Mouse (Mus musculus) embryonic facial prominence, embryonic 13.5 days (tissue): ENCODE measurements at regions not wholly inside any gene's neighbourhood (a gene's known extent, or its start where the extent isn't known, plus 50 kb on each side); places are given as distances from the start of the nearest gene placed in this dataset.

Source experiments
- ATAC-seq: fragments of 200-750 bp; cut with Nextera tagmentation; 2 replicates; pipeline ENCODE4 v1.8.0; 2017; ENCODE audit warnings: low read depth; ENCODE audit not compliant: insufficient number of reproducible peaks, insufficient read depth, low FRiP score, low TSS enrichment
- H3K27ac ChIP-seq: fragments of 300-500 bp; sonication (generic); 2 replicates; pipeline ENCODE4 v1.5.1; 2015; ENCODE audit warnings: moderate library complexity, mild to moderate bottlenecking, inconsistent platforms
- H3K27me3 ChIP-seq: fragments of 300-500 bp; sonication (generic); 2 replicates; pipeline ENCODE4 v1.6.1; 2015; ENCODE audit warnings: mild to moderate bottlenecking, inconsistent platforms
- H3K36me3 ChIP-seq: fragments of 300-500 bp; sonication (generic); 2 replicates; pipeline ENCODE4 v1.6.1; 2015; ENCODE audit warnings: mild to moderate bottlenecking, inconsistent platforms
- H3K4me1 ChIP-seq: fragments of 300-500 bp; sonication (generic); 2 replicates; pipeline ENCODE4 v1.6.1; 2015; ENCODE audit warnings: inconsistent platforms
- H3K4me2 ChIP-seq: fragments of 300-500 bp; sonication (generic); 2 replicates; pipeline ENCODE4 v1.6.1; 2015; ENCODE audit warnings: moderate library complexity, mild to moderate bottlenecking, inconsistent platforms
- H3K4me3 ChIP-seq: fragments of 300-500 bp; sonication (generic); 2 replicates; pipeline ENCODE4 v1.5.1; 2015; ENCODE audit warnings: mild to moderate bottlenecking, inconsistent platforms
- H3K9ac ChIP-seq: fragments of 300-500 bp; sonication (generic); 2 replicates; pipeline ENCODE4 v1.6.1; 2015; ENCODE audit warnings: mild to moderate bottlenecking, inconsistent platforms
- H3K9me3 ChIP-seq: fragments of 300-500 bp; sonication (generic); 2 replicates; pipeline ENCODE4 v1.6.1; 2016; ENCODE audit warnings: inconsistent platforms
- WGBS: fragments of 180-500 bp; shearing (Covaris S2); methylation state at CpG from one replicate; pipeline ENCODE4 v1.1.7; 2015; ENCODE audit warnings: mixed read lengths; 5-methylcytosine and 5-hydroxymethylcytosine counted together

DNA sequence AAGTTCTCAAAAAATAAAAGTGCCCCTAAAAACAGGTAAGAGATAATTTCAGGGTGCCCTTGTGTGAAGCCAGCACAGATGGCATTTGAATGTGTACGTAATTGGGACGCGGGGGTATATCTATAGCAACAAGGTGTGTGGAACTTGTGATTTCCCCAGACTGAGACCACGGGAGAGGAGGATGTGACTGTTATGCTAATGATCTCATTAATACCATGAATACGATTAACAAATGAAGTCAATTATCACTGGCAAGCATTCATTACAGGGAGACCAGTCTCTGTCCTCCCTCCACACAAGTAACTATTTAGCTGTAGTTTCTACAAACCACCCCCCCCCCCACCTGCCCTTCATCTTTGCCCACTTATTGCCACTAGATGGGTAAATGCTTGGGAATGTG is 112.9 kb downstream of the Atp23 start:
- WGBS = 89% methylated on average over 5 of the region's 5 CpGs
- no peak for ATAC-seq
- Histone ChIP-seq H3K36me3 (no peaks in the 10 kb centered on the region), H3K27ac (no peak overlapping the region), H3K9ac (no peak overlapping the region), H3K4me1 (0 out of 2 replicates have a peak, but pooled peaks cover 3% of the 10 kb centered on the region), H3K4me2 (no peak overlapping the region), H3K27me3 (no peaks in the 10 kb centered on the region), H3K4me3 (no peak overlapping the region), H3K9me3 (no peaks in the 10 kb centered on the region)

DNA sequence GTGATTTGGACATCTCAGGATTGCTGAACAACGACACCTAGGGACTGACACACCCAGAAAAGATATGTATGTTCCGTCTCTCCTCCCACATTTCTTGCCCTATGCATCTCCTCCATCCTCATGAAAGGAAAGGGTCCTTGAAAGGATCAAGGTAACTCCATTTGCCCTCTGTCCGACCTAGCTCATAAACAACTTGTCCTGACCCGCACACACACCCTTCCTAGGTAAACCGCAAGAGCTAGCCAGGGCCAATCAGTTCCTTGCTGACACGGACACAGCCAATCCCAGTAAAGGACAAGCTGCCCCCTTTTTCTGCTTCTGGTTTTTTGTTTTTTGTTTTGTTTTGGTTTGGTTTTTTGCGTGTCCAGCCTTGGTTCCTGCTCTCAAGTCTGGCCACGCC is 118.0 kb downstream of the Atp23 start:
- ATAC-seq = no peak
- H3K4me1 ChIP-seq = no peaks in the 10 kb centered on the region
- no peak overlapping the region for H3K4me3 ChIP-seq
- no peak overlapping the region for H3K4me2 ChIP-seq
- no peaks in the 10 kb centered on the region for H3K36me3 ChIP-seq
- no peak overlapping the region for H3K9ac ChIP-seq
- no peaks in the 10 kb centered on the region for H3K9me3 ChIP-seq
- no peaks in the 10 kb centered on the region for H3K27me3 ChIP-seq
- H3K27ac ChIP-seq = no peak overlapping the region
- WGBS = 88% methylated on average over 8 of the region's 8 CpGs

DNA sequence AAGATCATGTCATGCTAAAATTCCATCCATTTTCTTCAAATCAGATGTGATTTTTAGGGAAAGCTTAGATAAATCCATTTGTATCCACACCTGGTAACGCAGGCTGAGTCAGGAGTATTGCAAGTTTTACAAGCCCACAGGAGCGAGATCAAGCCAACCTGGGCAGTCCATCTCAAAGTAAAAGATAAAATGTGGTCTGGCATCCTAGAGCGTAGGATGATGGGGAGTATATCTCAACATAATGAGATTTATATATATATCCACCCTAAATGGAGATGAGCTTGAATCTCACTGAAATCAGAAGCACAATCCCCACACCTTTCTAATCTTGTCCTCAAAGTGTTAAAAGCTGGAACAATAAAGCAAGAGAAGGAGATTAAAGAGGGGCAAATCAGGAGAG is 124.6 kb downstream of the Atp23 start:
- no peak overlapping the region for H3K27ac ChIP-seq
- H3K36me3 ChIP-seq = no peaks in the 10 kb centered on the region
- 79% methylated on average over 3 of the region's 3 CpGs for WGBS
- ATAC-seq = no peak
- H3K27me3 ChIP-seq = no peaks in the 10 kb centered on the region
- no peaks in the 10 kb centered on the region for H3K9me3 ChIP-seq
- H3K4me3 ChIP-seq = no peak overlapping the region
- H3K9ac ChIP-seq = no peak overlapping the region
- H3K4me2 ChIP-seq = no peak overlapping the region
- peaks cover 10% of the 10 kb centered on the region; the same call in 1 of the 2 replicates for H3K4me1 ChIP-seq

DNA sequence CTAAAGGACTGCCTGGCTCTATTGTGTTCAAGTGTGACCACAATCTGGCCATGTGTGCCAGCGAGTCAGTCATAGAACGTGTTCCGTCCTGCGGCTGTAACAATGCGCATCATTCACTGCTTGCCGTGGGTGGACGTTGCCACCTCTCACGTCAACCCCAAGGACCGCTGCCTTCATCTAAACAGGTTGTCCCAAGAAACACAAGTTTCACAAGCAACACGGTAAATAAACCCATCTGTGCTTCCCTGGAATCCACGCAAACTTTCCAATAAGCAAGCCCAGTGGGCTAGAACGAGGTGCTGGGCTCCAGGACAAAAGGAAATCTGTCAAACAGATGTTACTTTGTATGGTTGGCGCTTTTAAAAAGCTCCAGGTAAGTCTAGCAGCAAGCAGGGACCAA is 125.2 kb downstream of the Atp23 start:
- Histone ChIP-seq H3K9ac (no peak overlapping the region), H3K4me1 (peaks cover 10% of the 10 kb centered on the region; the same call in 1 of the 2 replicates), H3K9me3 (no peaks in the 10 kb centered on the region), H3K36me3 (no peaks in the 10 kb centered on the region), H3K27me3 (no peaks in the 10 kb centered on the region), H3K27ac (peak overlapping the region; percentile 23; the same call in 1 of the 2 replicates), H3K4me3 (no peak overlapping the region), H3K4me2 (no peak overlapping the region)
- no peak for ATAC-seq
- WGBS = 67% methylated on average over 13 of the region's 13 CpGs

DNA sequence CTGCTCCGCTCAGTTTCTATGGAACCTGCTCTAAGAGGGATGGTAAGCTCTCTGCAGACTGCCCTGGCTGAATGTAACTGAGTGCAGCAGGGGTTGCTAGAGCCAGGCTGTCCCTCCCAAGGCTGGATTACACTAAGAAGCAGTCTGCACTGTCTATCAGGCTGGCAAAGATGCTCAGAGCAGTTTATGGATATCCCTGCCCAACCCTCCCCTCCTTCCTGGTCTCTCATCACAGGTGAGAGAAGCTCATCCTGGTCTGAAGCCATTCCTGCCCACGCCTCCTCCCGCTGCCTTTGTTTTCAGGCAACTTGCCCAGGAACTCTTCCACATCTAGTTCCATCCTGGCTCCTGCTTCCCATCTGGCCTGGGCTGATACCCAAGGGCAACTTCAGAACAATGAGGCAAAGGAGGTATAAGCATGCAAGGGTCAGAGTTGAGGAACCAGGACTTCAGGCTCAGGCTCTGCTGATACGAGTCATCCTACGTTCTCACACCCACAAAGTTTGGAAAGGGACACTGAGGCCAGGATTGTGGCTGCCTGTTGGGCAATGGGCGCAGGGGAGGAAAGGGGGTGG is 130.6 kb downstream of the Atp23 start:
- H3K4me3 ChIP-seq = no peak overlapping the region
- H3K27ac ChIP-seq = no peak overlapping the region
- 85% methylated on average over 6 of the region's 6 CpGs for WGBS
- no peaks in the 10 kb centered on the region for H3K27me3 ChIP-seq
- no peaks in the 10 kb centered on the region for H3K36me3 ChIP-seq
- H3K4me1 ChIP-seq = peaks cover 6% of the 10 kb centered on the region; the same call in 1 of the 2 replicates
- no peak for ATAC-seq
- no peak overlapping the region for H3K9ac ChIP-seq
- H3K9me3 ChIP-seq = no peaks in the 10 kb centered on the region
- H3K4me2 ChIP-seq = no peak overlapping the region

DNA sequence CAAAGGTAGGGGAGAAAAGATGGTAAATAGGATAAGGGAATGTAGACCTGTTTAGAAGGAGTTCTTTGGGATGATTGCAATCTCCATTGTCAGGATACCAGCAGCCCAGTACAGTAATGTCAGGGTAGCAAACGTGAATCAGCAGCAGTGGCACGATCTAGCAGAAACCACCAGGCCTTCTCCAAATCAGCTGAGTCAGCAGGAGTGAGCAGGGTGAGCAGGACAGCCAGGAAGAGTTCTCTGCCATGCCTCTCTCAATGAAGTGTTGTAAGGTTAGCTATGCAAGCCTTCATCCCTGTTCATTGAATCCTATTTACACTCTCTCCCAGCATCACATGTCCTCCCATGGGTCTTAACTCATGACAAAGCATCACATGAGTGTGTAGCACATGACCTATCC is 135.5 kb downstream of the Atp23 start:
- no peaks in the 10 kb centered on the region for H3K27me3 ChIP-seq

DNA sequence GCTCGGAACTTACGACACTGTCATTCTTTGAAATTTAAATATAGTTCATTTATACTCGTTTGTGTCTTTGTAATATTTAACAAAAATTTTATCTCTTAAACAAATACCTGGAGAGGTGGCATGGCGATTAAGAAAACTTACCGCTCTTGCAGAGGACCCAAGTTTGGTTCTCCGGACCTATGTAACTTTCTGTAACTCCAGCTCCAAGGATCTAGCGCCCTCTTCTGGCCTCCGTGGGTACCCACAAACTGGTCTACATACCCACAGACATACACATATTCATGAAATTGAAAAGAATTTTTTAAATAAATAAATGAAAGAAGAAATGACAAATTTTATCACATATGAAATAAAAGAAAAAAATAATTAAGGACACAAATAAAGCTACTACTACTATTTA is 136.4 kb downstream of the Atp23 start:
- Histone ChIP-seq H3K9ac (no peak overlapping the region), H3K27me3 (no peaks in the 10 kb centered on the region), H3K9me3 (no peaks in the 10 kb centered on the region), H3K4me1 (no peaks in the 10 kb centered on the region), H3K4me2 (no peak overlapping the region), H3K27ac (no peak overlapping the region), H3K36me3 (no peaks in the 10 kb centered on the region), H3K4me3 (no peak overlapping the region)
- no peak for ATAC-seq
- 72% methylated on average over 8 of the region's 8 CpGs for WGBS

More for the DNA sequence above, 135.5 kb downstream of the Atp23 start:
- H3K4me2 ChIP-seq = no peak overlapping the region
- no peak for ATAC-seq
- no peak overlapping the region for H3K4me3 ChIP-seq
- WGBS = 73% methylated on average over 2 of the region's 2 CpGs
- H3K36me3 ChIP-seq = no peaks in the 10 kb centered on the region
- no peaks in the 10 kb centered on the region for H3K9me3 ChIP-seq
- no peak overlapping the region for H3K27ac ChIP-seq
- H3K4me1 ChIP-seq = no peaks in the 10 kb centered on the region
- no peak overlapping the region for H3K9ac ChIP-seq

DNA sequence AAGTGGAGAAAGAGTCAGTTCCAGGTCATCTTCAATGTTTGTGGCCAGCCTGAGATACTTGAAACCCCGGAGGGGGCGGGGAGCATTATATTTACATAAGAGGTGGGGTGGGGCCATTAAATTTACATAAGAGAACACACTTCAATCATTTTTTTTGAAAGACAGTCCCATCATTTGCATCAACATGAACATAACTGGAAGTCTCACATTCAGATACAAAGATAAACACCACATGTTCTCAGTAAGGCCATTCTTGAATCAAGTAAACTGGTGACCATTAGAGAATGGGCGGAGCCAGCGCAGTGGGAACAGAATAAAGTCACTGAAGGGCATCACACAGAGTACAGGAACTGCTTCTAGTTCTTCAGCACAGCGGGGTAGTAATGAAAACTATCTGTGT is 137.2 kb downstream of the Atp23 start:
- Histone ChIP-seq H3K27ac (no peak overlapping the region), H3K36me3 (no peaks in the 10 kb centered on the region), H3K27me3 (no peaks in the 10 kb centered on the region), H3K9me3 (no peaks in the 10 kb centered on the region), H3K4me2 (no peak overlapping the region), H3K4me3 (no peak overlapping the region), H3K4me1 (no peaks in the 10 kb centered on the region), H3K9ac (no peak overlapping the region)
- 73% methylated on average over 5 of the region's 5 CpGs for WGBS
- no peak for ATAC-seq

DNA sequence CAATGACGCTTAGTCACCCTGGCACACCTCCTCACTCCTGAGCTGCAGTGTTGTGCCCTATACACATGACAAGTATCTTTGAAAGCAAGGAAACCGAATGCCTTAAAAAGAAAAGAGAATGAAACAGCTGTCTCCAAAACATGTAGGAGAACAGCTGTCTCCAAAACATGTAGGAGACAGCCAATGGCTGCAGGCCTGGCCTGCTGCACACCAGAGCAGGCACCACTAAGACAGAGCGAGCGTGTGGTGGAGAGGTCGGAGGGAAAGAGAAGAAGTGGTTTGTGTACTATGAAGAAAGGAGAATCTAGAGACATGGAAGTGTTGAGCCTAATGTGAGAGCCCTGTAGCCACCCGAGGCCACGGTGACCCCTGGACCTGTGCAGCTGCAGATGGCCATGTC is 142.5 kb downstream of the Atp23 start:
- Histone ChIP-seq H3K27ac (no peak overlapping the region), H3K4me1 (no peaks in the 10 kb centered on the region), H3K9me3 (no peaks in the 10 kb centered on the region), H3K36me3 (no peaks in the 10 kb centered on the region), H3K4me3 (no peak overlapping the region), H3K4me2 (no peak overlapping the region), H3K9ac (no peak overlapping the region), H3K27me3 (no peaks in the 10 kb centered on the region)
- 85% methylated on average over 7 of the region's 7 CpGs for WGBS
- ATAC-seq = no peak

DNA sequence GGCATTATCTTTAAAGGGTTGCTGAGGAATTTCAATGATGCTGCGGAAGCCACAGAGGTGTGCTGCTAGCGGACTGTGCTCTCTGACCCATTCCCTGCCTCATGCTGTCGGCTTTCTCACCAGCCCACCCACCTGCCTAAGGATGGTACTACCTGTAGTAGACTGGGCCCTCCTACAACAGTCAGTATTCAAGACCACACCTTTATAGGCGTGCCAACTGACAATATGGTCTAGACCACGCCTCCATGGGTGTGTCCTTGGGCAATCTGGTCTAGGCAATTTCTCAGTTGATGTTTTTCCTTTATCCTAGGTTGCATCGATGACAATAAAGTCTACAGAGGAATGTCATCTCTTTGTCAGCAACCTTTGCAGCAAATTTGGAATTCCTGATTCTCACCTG is 148.0 kb downstream of the Atp23 start:
- no peak for ATAC-seq
- Histone ChIP-seq H3K27me3 (no peaks in the 10 kb centered on the region), H3K36me3 (no peaks in the 10 kb centered on the region), H3K27ac (no peak overlapping the region), H3K4me2 (no peak overlapping the region), H3K9me3 (no peaks in the 10 kb centered on the region), H3K4me3 (no peak overlapping the region), H3K9ac (no peak overlapping the region), H3K4me1 (no peaks in the 10 kb centered on the region)
- WGBS = 81% methylated on average over 6 of the region's 6 CpGs

DNA sequence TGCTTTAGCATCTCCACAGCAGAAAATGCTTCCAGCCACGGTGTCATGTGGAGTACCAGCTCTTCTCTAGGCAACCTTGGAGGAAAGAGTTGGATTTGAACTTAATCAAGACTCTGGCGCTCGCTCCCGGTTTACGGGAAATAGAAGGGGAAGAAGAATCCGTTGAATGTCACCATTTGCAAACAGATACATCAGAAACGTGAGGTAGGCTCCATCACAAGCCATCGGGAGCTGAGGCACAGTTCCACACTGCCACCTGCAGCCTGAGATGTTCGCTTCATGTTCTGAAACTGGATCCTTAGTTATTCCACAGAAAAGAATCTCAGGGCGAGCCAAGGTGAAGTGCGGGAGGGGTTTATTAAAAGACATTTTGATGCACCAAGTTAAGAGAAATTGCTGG is 148.5 kb downstream of the Atp23 start:
- Histone ChIP-seq H3K4me3 (no peak overlapping the region), H3K9ac (no peak overlapping the region), H3K9me3 (no peaks in the 10 kb centered on the region), H3K27me3 (no peaks in the 10 kb centered on the region), H3K4me1 (no peaks in the 10 kb centered on the region), H3K4me2 (no peak overlapping the region), H3K27ac (no peak overlapping the region), H3K36me3 (no peaks in the 10 kb centered on the region)
- 58% methylated on average over 11 of the region's 11 CpGs for WGBS
- ATAC-seq = no peak

DNA sequence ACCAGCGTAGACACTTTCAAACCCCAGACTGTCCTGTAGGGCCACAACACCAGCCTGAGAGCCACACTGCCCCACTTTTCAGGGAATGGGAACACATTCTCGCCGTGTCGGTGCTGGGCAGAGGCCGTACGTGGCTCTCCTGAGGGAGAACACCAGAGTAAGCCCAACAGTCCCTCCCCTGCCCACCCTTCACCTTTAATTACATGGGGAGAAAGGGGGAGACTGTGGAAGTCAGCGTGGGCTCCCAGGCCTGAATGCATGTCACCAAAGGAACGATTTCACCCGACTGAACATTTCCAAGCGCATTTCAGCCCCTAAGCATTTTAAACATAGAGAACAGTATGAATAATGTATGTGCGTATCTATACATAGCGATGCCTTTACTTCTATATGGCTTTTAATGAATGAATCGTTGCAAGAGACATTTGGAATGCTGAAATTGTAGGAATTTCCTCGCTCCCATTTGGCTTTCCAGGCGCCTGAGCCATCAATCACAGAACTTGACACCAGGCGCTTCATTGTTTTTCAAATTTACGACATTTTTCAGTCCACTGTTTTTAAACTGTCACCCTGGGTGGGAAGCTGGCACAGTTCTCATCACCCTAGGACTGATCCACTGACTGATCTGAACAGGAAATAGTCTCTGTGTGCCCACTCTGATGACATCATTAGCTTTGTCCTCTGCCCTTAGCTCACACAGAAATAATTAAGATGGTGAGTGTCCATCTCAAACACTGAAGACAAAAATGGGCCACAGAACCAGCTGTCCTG is 152.3 kb downstream of the Atp23 start:
- no peak overlapping the region for H3K4me2 ChIP-seq
- no peaks in the 10 kb centered on the region for H3K9me3 ChIP-seq
- H3K27ac ChIP-seq = no peak overlapping the region
- H3K4me1 ChIP-seq = no peaks in the 10 kb centered on the region
- 70% methylated on average over 17 of the region's 17 CpGs for WGBS
- no peaks in the 10 kb centered on the region for H3K27me3 ChIP-seq
- no peak overlapping the region for H3K4me3 ChIP-seq
- H3K36me3 ChIP-seq = no peaks in the 10 kb centered on the region
- no peak overlapping the region for H3K9ac ChIP-seq
- ATAC-seq = no peak
